Mouse (Mus musculus): ENCODE measurements around the gene Trmt1. TPM values are rescaled to one million over a fixed set of nuclear protein-coding genes. Genes with fewer than 3 reads are reported as not detected.
A peak's percentile ranks its signal among the peaks of the same experiment; 100 is the strongest.

Trmt1 gene
- total RNA-seq, 1 experiment = 260 TPM

DNA sequence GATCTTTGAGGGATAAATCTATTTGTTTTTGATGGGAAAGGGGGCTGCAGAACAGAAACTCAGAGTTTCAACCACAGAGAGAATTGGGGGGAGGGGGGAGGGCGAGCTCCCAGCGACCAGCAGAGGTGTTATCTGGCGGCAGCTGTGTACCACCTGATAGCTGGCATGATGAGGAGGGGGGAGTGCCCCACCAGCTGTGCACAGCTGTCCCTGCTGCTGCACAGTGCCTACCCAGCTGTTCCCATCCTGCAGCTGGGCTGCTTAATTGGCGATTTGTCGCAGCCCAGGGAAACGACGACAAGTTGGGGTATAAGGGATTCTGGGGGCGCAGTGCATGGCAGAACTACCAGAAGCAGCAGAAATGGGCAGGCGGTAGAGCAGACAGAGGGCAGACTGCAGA, 38.6 kb downstream of the Trmt1 start:
- peaks cover 8 to 35% of the 10 kb centered on the region in 2 experiments; a peak in 3 of 4 replicates for H3K4me1 ChIP-seq (ENCODE audit: control insufficient read depth in 2 of 2, insufficient read depth in 2 of 2, low read length in 2 of 2, poor library complexity in 1 of 2)
- H3K4me3 ChIP-seq (ENCODE audit: insufficient read depth in 1 of 2, low read depth in 1 of 2, low read length in 2 of 2, poor library complexity in 1 of 2, severe bottlenecking in 1 of 2) = no peak overlapping the region

DNA sequence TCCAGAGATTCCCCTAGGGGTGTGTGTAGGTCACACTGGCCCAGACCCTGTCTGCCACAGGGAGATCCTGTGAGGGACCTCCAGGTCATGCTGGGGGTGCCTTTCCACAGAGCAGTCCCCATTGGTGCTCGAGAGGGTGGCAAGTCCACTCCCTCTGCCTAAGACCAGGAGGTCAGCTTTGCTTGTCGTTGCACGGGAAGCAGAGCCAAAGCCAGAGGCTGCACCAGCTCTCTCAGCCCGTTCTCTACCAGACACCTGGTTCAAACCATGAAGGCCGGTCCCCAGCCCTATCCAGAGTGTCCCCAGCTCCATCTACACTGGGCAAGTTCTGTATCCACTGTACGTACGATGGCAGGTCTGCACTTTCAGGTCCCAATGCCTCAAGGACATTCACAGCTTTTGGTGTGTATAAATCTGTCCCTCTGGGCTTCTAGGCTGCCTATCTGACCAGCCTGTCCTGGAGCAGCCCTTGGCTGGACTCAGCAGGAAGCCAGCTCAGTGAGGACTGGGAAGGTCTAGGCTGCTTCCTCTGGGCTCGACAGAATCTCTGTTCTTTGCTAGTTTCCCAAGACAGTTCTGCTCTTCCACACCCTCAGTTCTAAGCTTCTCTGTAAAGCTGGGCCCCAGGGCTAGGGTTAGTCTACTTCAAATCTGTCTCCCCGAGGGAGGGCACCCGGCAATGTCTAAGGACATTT, 39.3 kb downstream of the Trmt1 start:
- DNase-seq (ENCODE audit: low read depth, low spot score) = no peak
- Histone ChIP-seq H3K36me3 (ENCODE audit: control insufficient read depth, insufficient read depth, low read length, poor library complexity, severe bottlenecking) (no peaks in the 10 kb centered on the region), H3K9ac (ENCODE audit: insufficient read depth, low read depth, low read length, poor library complexity, severe bottlenecking) (no peak overlapping the region), H3K4me3 (ENCODE audit: insufficient read depth in 1 of 2, low read depth in 1 of 2, low read length in 2 of 2, poor library complexity in 1 of 2, severe bottlenecking in 1 of 2) (no peak overlapping the region), H3K9me3 (ENCODE audit: control insufficient read depth, insufficient read depth, low read depth, low read length) (no peaks in the 10 kb centered on the region), H3K4me1 (ENCODE audit: control insufficient read depth in 2 of 2, insufficient read depth in 2 of 2, low read length in 2 of 2, poor library complexity in 1 of 2) (peaks cover 11 to 38% of the 10 kb centered on the region in 2 experiments), H3K27ac (ENCODE audit: insufficient read depth, low read depth, low read length, poor library complexity, severe bottlenecking) (no peak overlapping the region)
- in situ Hi-C loops (cut with MboI; ENCODE audit: low sequenced_read_pairs in 2 of 2, unreplicated experiment in 2 of 2) = no loop called here
- TF ChIP-seq HCFC1 (IDR thresholded peaks at IDR 0.05; ENCODE audit: borderline replicate concordance, insufficient read depth, low read length) = no peak
- TF ChIP-seq CHD2 (IDR thresholded peaks at IDR 0.05; ENCODE audit: low read depth, low read length) = no peak
- TF ChIP-seq MAFK (IDR thresholded peaks at IDR 0.05; ENCODE audit: insufficient read depth, low read depth, low read length) = no peak
- no peak for TF ChIP-seq ZNF384 (IDR thresholded peaks at IDR 0.05; ENCODE audit: low read depth, low read length)
- no peak for TF ChIP-seq ZC3H11A (IDR thresholded peaks at IDR 0.05; ENCODE audit: borderline replicate concordance, low read depth, low read length)

More for the DNA sequence above, 38.6 kb downstream of the Trmt1 start:
- in situ Hi-C loops (cut with MboI; ENCODE audit: low sequenced_read_pairs in 2 of 2, unreplicated experiment in 2 of 2) = no loop called here
- H3K9ac ChIP-seq (ENCODE audit: insufficient read depth, low read depth, low read length, poor library complexity, severe bottlenecking) = no peak overlapping the region
- H3K9me3 ChIP-seq (ENCODE audit: control insufficient read depth, insufficient read depth, low read depth, low read length) = no peaks in the 10 kb centered on the region
- TF ChIP-seq CHD2 (IDR thresholded peaks at IDR 0.05; ENCODE audit: low read depth, low read length) (no peak), ZC3H11A (IDR thresholded peaks at IDR 0.05; ENCODE audit: borderline replicate concordance, low read depth, low read length) (no peak), HCFC1 (IDR thresholded peaks at IDR 0.05; ENCODE audit: borderline replicate concordance, insufficient read depth, low read length) (no peak), MAFK (IDR thresholded peaks at IDR 0.05; ENCODE audit: insufficient read depth, low read depth, low read length) (no peak), ZNF384 (IDR thresholded peaks at IDR 0.05; ENCODE audit: low read depth, low read length) (no peak)
- H3K27ac ChIP-seq (ENCODE audit: insufficient read depth, low read depth, low read length, poor library complexity, severe bottlenecking) = no peak overlapping the region
- H3K36me3 ChIP-seq (ENCODE audit: control insufficient read depth, insufficient read depth, low read length, poor library complexity, severe bottlenecking) = no peaks in the 10 kb centered on the region
- DNase-seq (ENCODE audit: low read depth, low spot score) = no peak

DNA sequence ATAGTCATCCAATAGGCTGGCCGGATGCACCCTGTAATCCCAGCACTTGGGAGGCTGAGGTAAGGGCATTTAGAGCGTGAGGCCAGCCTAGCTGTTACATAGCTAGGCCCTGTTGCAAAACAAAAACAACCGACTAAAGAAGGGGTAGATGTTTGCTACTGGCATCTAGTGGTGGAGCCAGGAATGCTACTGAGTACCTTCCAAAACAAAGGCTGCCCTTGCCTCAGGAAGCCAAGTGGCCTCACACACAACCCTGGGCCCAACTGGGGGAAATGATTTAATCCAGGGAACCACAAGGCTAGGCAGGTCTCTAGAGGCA, 39.8 kb downstream of the Trmt1 start:
- H3K9me3 ChIP-seq (ENCODE audit: control insufficient read depth, insufficient read depth, low read depth, low read length) = no peaks in the 10 kb centered on the region
- no peaks in the 10 kb centered on the region for H3K36me3 ChIP-seq (ENCODE audit: control insufficient read depth, insufficient read depth, low read length, poor library complexity, severe bottlenecking)
- TF ChIP-seq CHD2 (IDR thresholded peaks at IDR 0.05; ENCODE audit: low read depth, low read length) = no peak
- H3K27ac ChIP-seq (ENCODE audit: insufficient read depth, low read depth, low read length, poor library complexity, severe bottlenecking) = no peak overlapping the region
- H3K4me1 ChIP-seq (ENCODE audit: control insufficient read depth in 2 of 2, insufficient read depth in 2 of 2, low read length in 2 of 2, poor library complexity in 1 of 2) = peaks cover 13 to 43% of the 10 kb centered on the region in 2 experiments
- no peak overlapping the region for H3K9ac ChIP-seq (ENCODE audit: insufficient read depth, low read depth, low read length, poor library complexity, severe bottlenecking)
- no peak for DNase-seq (ENCODE audit: low read depth, low spot score)
- no peak overlapping the region for H3K4me3 ChIP-seq (ENCODE audit: insufficient read depth in 1 of 2, low read depth in 1 of 2, low read length in 2 of 2, poor library complexity in 1 of 2, severe bottlenecking in 1 of 2)
- in situ Hi-C loops (cut with MboI; ENCODE audit: low sequenced_read_pairs in 2 of 2, unreplicated experiment in 2 of 2) = no loop called here

DNA sequence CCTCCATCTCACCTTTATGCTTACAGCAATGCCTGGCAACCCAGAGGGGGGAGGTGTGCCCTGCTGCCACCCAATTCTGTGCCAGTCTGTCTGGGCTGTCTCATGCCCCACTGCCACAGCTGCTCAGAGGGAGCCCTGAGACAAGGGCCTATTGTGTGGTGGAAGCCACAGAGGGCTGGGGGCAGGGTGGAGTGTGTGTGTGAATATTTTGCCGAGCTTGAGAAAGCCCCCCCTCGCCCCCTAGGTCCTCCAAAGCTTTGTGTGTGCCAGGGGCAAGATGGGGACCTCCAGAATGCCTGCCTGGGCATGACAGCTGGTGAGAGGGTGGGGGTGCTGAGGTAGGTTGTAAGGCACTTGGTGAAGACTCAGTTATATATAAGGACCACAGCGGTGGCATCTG, 42.4 kb downstream of the Trmt1 start:
- Histone ChIP-seq H3K9ac (ENCODE audit: insufficient read depth, low read depth, low read length, poor library complexity, severe bottlenecking) (no peak overlapping the region), H3K9me3 (ENCODE audit: control insufficient read depth, insufficient read depth, low read depth, low read length) (no peaks in the 10 kb centered on the region)

DNA sequence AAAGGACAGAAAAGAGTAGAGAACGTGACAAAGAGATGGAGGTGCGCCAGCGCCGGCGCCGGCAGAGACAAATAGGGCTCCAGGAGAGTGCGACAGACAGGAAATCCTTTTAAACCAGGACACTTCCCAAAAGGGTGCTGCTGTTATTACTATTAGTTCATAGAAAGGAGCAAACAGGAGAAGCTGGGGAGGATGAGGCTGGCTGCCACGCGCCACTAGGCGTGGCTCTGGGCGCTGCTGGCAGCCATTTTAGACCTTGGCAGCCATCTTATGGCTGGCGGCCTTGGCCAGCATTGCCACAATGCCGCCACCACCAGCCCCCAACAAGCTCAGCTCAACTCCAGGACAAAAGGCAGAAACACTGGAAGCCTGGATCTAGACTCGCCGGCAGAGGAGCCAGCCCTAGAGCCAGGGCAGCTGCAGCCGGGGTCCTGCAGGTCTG, 43.8 kb downstream of the Trmt1 start:
- Histone ChIP-seq H3K27ac (ENCODE audit: insufficient read depth, low read depth, low read length, poor library complexity, severe bottlenecking) (no peak overlapping the region), H3K4me3 (ENCODE audit: insufficient read depth in 1 of 2, low read depth in 1 of 2, low read length in 2 of 2, poor library complexity in 1 of 2, severe bottlenecking in 1 of 2) (peak overlapping the region in 1 of 2 experiments; percentile 5; a peak in 1 of 4 replicates), H3K9me3 (ENCODE audit: control insufficient read depth, insufficient read depth, low read depth, low read length) (no peaks in the 10 kb centered on the region), H3K9ac (ENCODE audit: insufficient read depth, low read depth, low read length, poor library complexity, severe bottlenecking) (peak overlapping the region; percentile 12; the same call in 1 of the 2 replicates), H3K36me3 (ENCODE audit: control insufficient read depth, insufficient read depth, low read length, poor library complexity, severe bottlenecking) (no peaks in the 10 kb centered on the region), H3K4me1 (ENCODE audit: control insufficient read depth in 2 of 2, insufficient read depth in 2 of 2, low read length in 2 of 2, poor library complexity in 1 of 2) (peaks cover 5 to 23% of the 10 kb centered on the region in 2 experiments; a peak in 3 of 4 replicates)
- DNase-seq (ENCODE audit: low read depth, low spot score) = no peak
- in situ Hi-C loops (cut with MboI; ENCODE audit: low sequenced_read_pairs in 2 of 2, unreplicated experiment in 2 of 2) = no loop called here
- TF ChIP-seq MAFK (IDR thresholded peaks at IDR 0.05; ENCODE audit: insufficient read depth, low read depth, low read length) (no peak), CHD2 (IDR thresholded peaks at IDR 0.05; ENCODE audit: low read depth, low read length) (no peak), ZNF384 (IDR thresholded peaks at IDR 0.05; ENCODE audit: low read depth, low read length) (no peak), ZC3H11A (IDR thresholded peaks at IDR 0.05; ENCODE audit: borderline replicate concordance, low read depth, low read length) (peak; percentile 100), HCFC1 (IDR thresholded peaks at IDR 0.05; ENCODE audit: borderline replicate concordance, insufficient read depth, low read length) (no peak)

More for the DNA sequence above, 42.4 kb downstream of the Trmt1 start:
- in situ Hi-C loops (cut with MboI; ENCODE audit: low sequenced_read_pairs in 2 of 2, unreplicated experiment in 2 of 2) = no loop called here
- Histone ChIP-seq H3K4me3 (ENCODE audit: insufficient read depth in 1 of 2, low read depth in 1 of 2, low read length in 2 of 2, poor library complexity in 1 of 2, severe bottlenecking in 1 of 2) (no peak overlapping the region), H3K36me3 (ENCODE audit: control insufficient read depth, insufficient read depth, low read length, poor library complexity, severe bottlenecking) (no peaks in the 10 kb centered on the region), H3K4me1 (ENCODE audit: control insufficient read depth in 2 of 2, insufficient read depth in 2 of 2, low read length in 2 of 2, poor library complexity in 1 of 2) (peaks cover 7 to 31% of the 10 kb centered on the region in 2 experiments), H3K27ac (ENCODE audit: insufficient read depth, low read depth, low read length, poor library complexity, severe bottlenecking) (no peak overlapping the region)
- no peak for DNase-seq (ENCODE audit: low read depth, low spot score)
- TF ChIP-seq ZNF384 (IDR thresholded peaks at IDR 0.05; ENCODE audit: low read depth, low read length) (no peak), CHD2 (IDR thresholded peaks at IDR 0.05; ENCODE audit: low read depth, low read length) (no peak), HCFC1 (IDR thresholded peaks at IDR 0.05; ENCODE audit: borderline replicate concordance, insufficient read depth, low read length) (no peak), MAFK (IDR thresholded peaks at IDR 0.05; ENCODE audit: insufficient read depth, low read depth, low read length) (no peak)

Measured in ES-E14 (cell line).